Mouse (Mus musculus) retina, postnatal 7 days (tissue): ENCODE data around the gene Cdh4.

ENCODE experiments used
- DNase-seq: peaks from one replicate; pipeline ENCODE4 v3.0.0-alpha.2; 2012; ENCODE audit warnings: low read depth, low spot score

Cdh4 gene

GRCm38 (mm10) chr2:179787256-179787655, 345.0 kb downstream of the Cdh4 start:
- DNase-seq = no peak

GRCm38 (mm10) chr2:179787797-179788196, 345.6 kb downstream of the Cdh4 start:
- DNase-seq = no peak

GRCm38 (mm10) chr2:179790684-179791083, 348.5 kb downstream of the Cdh4 start:
- DNase-seq = no peak

GRCm38 (mm10) chr2:179792426-179793133, 350.3 kb downstream of the Cdh4 start:
- no peak for DNase-seq

- no peak for DNase-seq
Measured at GRCm38 (mm10) chr2:179794354-179794753, 352.1 kb downstream of the Cdh4 start.

- DNase-seq = no peak
Measured at GRCm38 (mm10) chr2:179795452-179795851, 353.2 kb downstream of the Cdh4 start.

- no peak for DNase-seq
Measured at GRCm38 (mm10) chr2:179799906-179800532, 357.8 kb downstream of the Cdh4 start.

- DNase-seq = no peak
Measured at GRCm38 (mm10) chr2:179801042-179801441, 358.8 kb downstream of the Cdh4 start.

GRCm38 (mm10) chr2:179802411-179802810, 360.2 kb downstream of the Cdh4 start:
- no peak for DNase-seq

- no peak for DNase-seq
Measured at GRCm38 (mm10) chr2:179811086-179811485, 368.9 kb downstream of the Cdh4 start.

GRCm38 (mm10) chr2:179813035-179813827, 371.0 kb downstream of the Cdh4 start:
- no peak for DNase-seq

GRCm38 (mm10) chr2:179824776-179825326, 382.6 kb downstream of the Cdh4 start:
- no peak for DNase-seq

GRCm38 (mm10) chr2:179828968-179829367, 386.7 kb downstream of the Cdh4 start:
- DNase-seq = no peak

GRCm38 (mm10) chr2:179829972-179830371, 387.7 kb downstream of the Cdh4 start:
- no peak for DNase-seq

- no peak for DNase-seq
Measured at GRCm38 (mm10) chr2:179834892-179835291, 392.7 kb downstream of the Cdh4 start.

GRCm38 (mm10) chr2:179835570-179835969, 393.3 kb downstream of the Cdh4 start:
- DNase-seq = no peak

GRCm38 (mm10) chr2:179837186-179837585, 395.0 kb downstream of the Cdh4 start:
- DNase-seq = no peak

- no peak for DNase-seq
Measured at GRCm38 (mm10) chr2:179838036-179838435, 395.8 kb downstream of the Cdh4 start.

GRCm38 (mm10) chr2:179842610-179843389, 400.6 kb downstream of the Cdh4 start:
- peak; percentile 51 for DNase-seq

GRCm38 (mm10) chr2:179849732-179850131, 407.5 kb downstream of the Cdh4 start:
- no peak for DNase-seq

GRCm38 (mm10) chr2:179852169-179852568, 409.9 kb downstream of the Cdh4 start:
- DNase-seq = no peak
